Mouse (Mus musculus) lung, postnatal 4 days (tissue): ENCODE measurements around the gene Atp6v0a1.

Experiments used
- DNase-seq, 2 experiments: peaks; one replicate each; pipeline ENCODE4 v3.0.0; 2021

The Atp6v0a1 gene

DNA sequence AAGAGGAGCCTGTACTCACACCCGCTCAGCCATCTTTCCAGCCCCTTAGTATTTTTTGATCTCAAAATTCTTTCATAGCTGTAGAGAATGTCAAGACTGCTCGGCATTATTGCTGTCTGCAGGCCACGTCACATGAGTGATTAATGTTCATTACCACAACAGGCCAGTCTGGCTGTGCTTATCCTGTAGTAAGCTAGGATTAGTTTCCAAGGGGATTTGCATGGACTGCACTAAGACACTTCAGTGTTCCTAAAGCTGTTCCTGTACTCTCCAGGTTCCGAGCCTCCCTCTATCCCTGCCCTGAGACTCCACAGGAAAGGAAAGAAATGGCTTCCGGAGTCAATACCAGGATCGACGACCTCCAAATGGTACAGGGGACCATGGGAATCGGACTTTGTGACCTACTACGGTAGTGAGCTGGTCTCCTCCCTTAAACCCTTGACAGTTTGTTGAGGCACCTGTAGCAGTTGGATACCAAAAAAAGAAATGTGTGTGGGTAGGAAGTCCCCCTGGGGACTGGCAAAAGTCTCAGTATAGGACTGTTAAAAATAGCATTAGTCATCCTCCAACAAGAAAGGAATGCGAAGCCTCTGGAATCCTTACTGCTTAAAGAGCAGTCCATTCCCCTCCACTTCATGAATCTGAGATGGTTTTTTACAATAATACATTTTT, 21.0 kb downstream of the Atp6v0a1 start:
- no peak for DNase-seq

DNA sequence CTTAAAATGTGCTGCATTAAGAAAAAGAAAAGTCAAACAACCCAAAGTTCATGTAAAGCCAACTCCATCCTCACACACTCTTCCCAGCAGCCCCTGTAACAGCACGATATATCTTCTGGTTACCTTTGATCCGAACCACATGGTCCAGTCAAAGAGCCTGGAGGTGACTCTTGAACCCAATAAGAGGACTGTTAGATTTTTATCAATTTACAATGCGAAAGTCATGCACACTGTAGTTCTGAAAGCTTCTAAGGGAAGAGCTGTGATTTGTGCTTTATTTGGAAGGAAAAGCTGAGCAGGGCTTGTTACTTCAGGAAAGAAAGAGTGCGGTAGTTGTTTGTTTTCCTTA, 21.5 kb downstream of the Atp6v0a1 start:
- DNase-seq: no peak

DNA sequence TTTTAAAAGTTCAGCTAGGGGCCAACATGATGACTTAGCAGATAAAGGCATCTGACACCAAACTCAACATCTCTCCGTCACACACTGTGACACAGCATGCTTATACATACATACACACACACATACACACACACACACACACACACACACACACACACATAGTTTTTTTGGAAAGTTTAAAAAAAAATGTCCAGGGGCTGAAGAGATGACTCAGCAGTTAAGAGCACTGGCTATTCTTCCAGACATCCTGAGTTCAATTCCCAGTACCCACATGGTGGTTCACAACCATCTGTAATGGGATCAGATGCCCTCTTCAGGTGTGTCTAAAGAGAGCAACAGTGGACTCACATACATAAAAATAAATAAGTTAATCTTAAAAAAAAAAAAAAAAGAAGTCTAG, 22.2 kb downstream of the Atp6v0a1 start:
- DNase-seq: no peak

DNA sequence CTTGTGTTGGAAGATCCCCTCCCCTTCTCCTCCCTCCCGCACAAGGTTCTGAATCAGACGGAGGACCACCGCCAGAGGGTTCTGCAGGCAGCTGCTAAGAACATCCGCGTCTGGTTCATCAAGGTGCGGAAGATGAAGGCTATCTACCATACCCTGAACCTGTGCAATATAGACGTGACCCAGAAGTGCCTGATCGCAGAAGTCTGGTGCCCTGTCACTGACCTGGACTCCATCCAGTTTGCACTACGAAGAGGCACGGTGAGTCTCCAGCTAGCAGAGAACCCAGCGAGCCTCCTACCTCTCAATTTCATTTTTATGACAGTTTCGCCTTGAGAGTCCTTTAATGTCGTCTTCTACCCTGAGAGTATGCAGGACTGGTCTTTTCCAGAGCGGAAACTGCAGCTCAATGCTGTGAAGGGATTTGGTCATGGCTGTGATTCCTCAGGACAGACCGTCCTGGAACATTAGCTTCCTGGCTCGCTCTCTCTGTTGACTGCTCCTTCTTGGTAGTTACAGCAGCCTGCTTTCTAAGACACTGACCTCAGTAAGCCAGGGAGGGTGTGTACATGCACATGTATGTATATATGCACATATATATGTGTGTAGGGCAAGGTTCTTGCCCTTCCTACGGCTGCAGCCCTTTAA, 24.7 kb downstream of the Atp6v0a1 start:
- no peak for DNase-seq

GRCm38 (mm10) chr11:101034614-101035327, 25.5 kb downstream of the Atp6v0a1 start:
- no peak for DNase-seq

- DNase-seq: no peak
Observed at GRCm38 (mm10) chr11:101035328-101035695, 26.1 kb downstream of the Atp6v0a1 start.

DNA sequence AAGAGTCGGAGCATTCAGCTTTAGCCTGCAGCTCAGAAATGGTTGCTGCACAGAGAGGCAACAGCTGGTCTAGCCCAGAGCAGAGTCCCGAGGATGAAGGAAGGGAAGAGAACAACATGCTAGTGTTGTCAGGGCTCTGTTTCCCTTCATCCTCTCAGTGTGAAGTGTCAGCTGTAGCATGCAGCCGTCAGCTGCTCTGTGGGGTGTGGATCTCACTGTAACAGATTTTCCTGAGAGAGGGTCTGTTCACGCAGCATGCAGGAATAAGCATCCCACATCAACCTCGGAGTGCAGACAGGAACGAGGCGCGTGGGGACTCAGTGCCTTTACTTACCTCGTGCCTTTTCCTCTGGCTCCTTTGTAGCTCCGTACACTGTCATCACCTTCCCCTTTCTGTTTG, 28.5 kb downstream of the Atp6v0a1 start:
- no peak for DNase-seq

- DNase-seq: no peak
Observed at GRCm38 (mm10) chr11:101045826-101046225, 36.6 kb downstream of the Atp6v0a1 start.

DNA sequence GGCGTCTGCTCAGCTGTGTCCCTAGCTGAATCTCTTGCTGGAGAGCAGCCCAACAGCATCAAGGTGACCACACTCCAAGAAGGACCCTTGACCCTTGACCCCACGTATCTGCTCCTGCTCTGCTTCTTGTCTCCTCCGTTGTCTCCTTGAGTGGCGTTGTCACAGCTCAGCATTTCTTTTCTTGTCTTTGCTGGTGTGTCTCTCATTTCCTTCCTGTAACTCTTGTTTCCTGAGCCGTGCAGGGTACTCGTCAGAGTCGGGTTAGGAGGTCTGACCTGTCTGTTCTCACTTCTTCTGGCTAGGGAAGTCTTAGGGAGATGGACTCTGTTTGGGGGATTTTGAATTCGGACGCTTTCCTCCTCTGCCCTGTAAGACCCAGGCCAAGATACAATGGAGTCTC, 37.2 kb downstream of the Atp6v0a1 start:
- no peak for DNase-seq

GRCm38 (mm10) chr11:101047502-101047901, 38.2 kb downstream of the Atp6v0a1 start:
- no peak for DNase-seq

DNA sequence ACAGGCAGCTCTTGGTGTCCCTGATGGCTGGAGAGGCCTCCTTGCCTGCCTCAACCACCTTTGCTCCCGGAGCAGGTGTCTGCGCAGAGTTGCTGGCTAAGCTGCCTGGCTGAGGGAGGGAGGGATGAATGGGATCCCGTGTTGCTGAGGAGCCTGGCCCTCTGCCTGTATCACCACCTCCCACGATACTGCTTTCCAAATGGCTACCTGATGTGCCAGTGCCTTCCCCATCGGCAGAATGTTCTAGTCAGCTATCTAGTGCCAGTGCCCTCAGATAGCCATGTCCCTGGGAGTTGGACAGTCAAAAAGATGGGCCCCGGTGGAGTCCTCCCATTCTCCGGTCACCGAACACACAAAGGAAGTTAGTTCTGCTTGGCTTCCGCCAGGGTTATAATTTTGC, 41.1 kb downstream of the Atp6v0a1 start:
- no peak for DNase-seq

DNA sequence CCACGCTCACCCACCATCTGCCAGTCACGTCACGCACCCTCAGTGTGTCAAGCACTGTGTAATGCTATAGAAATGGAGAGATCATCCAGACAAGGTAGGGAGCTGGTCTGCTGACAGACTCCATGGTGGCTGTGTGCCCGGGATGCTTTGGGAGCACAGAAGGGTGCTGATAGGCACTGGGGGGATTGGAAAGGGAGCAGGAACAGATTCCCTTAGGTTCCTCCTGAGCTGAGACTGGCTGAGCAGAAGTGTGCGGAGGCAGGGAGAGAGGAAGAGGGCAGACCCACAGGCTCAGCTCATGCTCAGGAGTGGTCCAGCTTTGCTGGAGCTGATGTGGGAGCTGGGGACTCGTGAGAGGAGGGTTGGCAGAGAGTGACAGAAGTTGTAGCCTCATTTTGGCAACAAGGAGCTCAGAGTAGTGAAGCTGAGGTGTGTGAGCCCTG, 41.8 kb downstream of the Atp6v0a1 start:
- no peak for DNase-seq

- DNase-seq: no peak
Observed at GRCm38 (mm10) chr11:101051617-101052016, 42.4 kb downstream of the Atp6v0a1 start.

GRCm38 (mm10) chr11:101052751-101053473, 43.7 kb downstream of the Atp6v0a1 start:
- peak in 1 of 2 experiments; percentile 50 for DNase-seq

DNA sequence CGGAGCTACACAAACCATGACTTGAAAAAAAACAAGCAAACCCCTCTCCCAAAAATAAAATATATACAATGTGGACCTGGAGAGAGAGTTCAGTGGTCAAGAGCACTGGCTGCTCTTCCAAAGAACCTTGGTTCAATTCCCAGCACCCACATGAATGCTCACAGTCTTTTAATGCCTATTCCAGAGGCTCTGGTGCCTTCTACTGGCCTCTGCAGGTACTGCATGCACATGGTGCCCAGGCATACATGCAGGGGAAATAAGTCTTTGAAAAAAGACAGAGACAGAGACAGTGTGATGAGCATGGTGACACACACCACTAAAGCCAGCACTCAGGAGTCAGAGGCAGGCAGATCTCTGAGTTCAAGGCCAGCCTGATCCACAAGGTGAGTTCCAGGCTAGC, 44.7 kb downstream of the Atp6v0a1 start:
- no peak for DNase-seq

DNA sequence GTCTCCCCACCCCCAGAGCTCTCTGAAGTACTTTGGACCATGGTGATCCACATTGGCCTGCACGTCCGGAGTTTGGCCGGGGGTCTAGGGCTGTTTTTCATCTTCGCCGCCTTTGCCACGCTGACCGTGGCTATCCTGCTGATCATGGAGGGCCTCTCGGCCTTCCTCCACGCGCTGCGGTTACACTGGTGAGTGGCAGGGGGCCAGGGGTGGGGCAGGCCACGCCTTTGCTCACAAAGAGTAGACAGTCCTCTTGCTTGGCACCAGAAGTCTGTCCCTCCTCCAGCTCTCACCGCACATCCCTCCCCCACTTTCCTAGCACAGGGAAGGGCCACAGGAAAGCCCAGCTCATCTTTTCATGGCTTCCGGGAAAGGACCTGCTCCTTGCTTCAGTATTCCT, 46.2 kb downstream of the Atp6v0a1 start:
- peak in 1 of 2 experiments; percentile 61 for DNase-seq

DNA sequence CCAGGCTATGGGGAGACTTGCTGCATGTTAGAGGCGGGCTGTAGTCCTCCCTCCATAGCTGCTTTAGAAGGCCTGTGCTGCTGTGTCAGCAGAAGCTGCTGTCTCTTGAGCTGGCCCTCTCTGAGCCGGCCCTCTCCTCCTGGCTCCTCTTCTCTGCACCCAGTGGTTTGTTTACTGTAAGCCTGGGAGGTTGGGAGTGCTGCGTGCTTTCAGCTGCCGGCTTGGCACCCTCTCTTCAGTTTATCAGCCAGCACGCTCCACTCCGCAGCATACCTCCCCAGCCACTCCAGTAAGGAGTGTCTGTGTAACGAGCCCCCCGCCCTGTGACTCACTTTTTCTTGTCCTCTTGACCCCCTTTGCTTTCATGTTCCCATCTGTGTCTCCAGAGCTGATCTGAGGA, 47.6 kb downstream of the Atp6v0a1 start:
- peak; percentile 75 to 92 for DNase-seq

GRCm38 (mm10) chr11:101057860-101058259, 48.6 kb downstream of the Atp6v0a1 start:
- peak; percentile 80 to 93 for DNase-seq

DNA sequence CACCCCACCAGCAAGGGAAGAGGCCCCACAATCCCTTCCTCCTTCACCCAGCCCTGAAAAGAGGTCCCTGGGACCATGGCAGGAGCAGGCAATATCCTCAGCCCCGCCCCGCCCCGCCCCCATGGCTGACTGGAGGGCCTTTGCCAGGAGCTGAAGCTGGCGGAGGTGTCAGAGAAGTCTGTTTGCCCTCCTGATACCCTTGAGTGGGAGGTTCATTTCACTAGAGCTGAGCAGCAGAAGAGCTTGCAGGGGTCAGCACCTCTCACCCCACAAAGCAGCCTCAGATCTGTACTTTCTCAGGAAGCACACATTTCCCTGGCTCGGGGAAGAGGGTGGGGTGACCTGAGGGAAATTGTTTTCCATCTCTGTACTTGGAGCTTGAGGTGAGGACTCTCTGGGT, 49.5 kb downstream of the Atp6v0a1 start:
- DNase-seq: no peak

- DNase-seq: no peak
Observed at GRCm38 (mm10) chr11:101059473-101059872, 50.2 kb downstream of the Atp6v0a1 start.

DNA sequence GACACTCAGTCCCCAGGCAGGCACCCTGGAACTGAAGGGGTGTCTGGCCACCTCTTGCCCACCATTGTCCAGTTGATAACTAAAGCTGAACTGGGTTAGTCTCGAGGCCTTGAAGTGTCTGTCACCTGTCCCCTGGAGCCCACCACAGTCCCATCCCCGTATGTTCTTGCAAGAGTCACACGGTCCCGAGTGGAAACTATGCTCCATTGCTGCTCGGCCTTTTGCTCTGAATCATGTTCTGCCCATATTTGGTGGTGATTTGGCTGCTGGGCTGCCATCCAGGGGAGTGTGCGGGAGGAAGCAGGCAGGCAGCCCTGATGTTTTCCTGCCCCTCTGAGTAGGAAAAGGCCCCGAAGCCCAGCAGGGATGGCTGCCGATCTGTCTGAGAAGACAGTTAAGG, 50.9 kb downstream of the Atp6v0a1 start:
- DNase-seq: peak; percentile 81 to 86

DNA sequence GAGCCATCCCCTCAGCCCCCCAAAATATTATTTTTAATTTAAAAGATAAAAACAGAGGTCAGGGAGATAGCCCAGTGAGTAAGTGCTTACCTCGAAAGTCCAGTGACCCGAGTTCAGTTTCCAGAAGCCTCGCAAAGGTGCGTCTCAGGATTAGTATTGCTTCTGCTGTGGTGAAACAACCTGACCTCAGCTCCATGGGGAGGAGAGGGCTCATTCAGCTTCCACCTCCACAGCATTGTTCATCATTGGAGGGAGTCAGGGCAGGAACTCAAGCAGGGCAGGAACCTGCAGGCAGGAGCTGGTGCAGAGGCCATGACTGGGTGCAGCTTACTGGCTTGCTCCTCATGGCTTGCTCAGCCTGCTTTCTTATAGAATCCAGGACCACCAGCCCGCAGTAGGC, 51.8 kb downstream of the Atp6v0a1 start:
- DNase-seq: no peak

GRCm38 (mm10) chr11:101062165-101062884, 53.1 kb downstream of the Atp6v0a1 start:
- peak; percentile 48 to 71 for DNase-seq
